Mouse (Mus musculus): ENCODE results near the gene Mpp3. TPM values are rescaled to one million over a fixed set of nuclear protein-coding genes. Genes with fewer than 3 reads are reported as not detected.

Mpp3 gene
- polyA plus RNA-seq, 1 experiment from 2014 or later: 0.24 TPM

- no peak overlapping the region for H3K27ac ChIP-seq (replicated peaks)
- H3K27me3 ChIP-seq: no peaks in the 10 kb centered on the region; the same call in 1 of the 2 replicates
- H3K36me3 ChIP-seq (replicated peaks): 0 out of 2 replicates have a peak, but pooled peaks cover 2% of the 10 kb centered on the region
- H3K4me1 ChIP-seq (replicated peaks): no peaks in the 10 kb centered on the region; the same call in 1 of the 2 replicates
- no peak overlapping the region for H3K4me2 ChIP-seq
- no peak overlapping the region for H3K9ac ChIP-seq
- whole genome bisulfite sequencing (ENCODE audit: insufficient replicate concordance): 51% methylated on average over 9 of the region's 9 CpGs
- H3K9me3 ChIP-seq (replicated peaks): no peaks in the 10 kb centered on the region
- H3K4me3 ChIP-seq (replicated peaks): no peak overlapping the region
- no peak for ATAC-seq (ENCODE audit: insufficient read depth)
Observed at GRCm38 (mm10) chr11:101974923-101975322, 53.3 kb downstream of the Mpp3 start.

GRCm38 (mm10) chr11:101974181-101974580 is 54.1 kb downstream of the Mpp3 start:
- Histone ChIP-seq H3K4me1 (replicated peaks) (no peaks in the 10 kb centered on the region; the same call in 1 of the 2 replicates), H3K9ac (no peak overlapping the region), H3K4me2 (no peak overlapping the region), H3K36me3 (replicated peaks) (0 out of 2 replicates have a peak, but pooled peaks cover 2% of the 10 kb centered on the region), H3K27me3 (no peaks in the 10 kb centered on the region), H3K27ac (replicated peaks) (no peak overlapping the region), H3K4me3 (replicated peaks) (no peak overlapping the region), H3K9me3 (replicated peaks) (no peaks in the 10 kb centered on the region)
- no peak for ATAC-seq (ENCODE audit: insufficient read depth)
- 51% methylated on average over 6 of the region's 6 CpGs for WGBS (ENCODE audit: insufficient replicate concordance)

- WGBS (ENCODE audit: insufficient replicate concordance): 70% methylated on average over 9 of the region's 9 CpGs
- H3K4me1 ChIP-seq (replicated peaks): no peaks in the 10 kb centered on the region; the same call in 1 of the 2 replicates
- H3K36me3 ChIP-seq (replicated peaks): 0 out of 2 replicates have a peak, but pooled peaks cover 2% of the 10 kb centered on the region
- H3K9me3 ChIP-seq (replicated peaks): no peaks in the 10 kb centered on the region
- H3K4me2 ChIP-seq: no peak overlapping the region
- peaks cover 3% of the 10 kb centered on the region; the same call in 1 of the 2 replicates for H3K27me3 ChIP-seq
- no peak overlapping the region for H3K4me3 ChIP-seq (replicated peaks)
- H3K9ac ChIP-seq: no peak overlapping the region
- no peak overlapping the region for H3K27ac ChIP-seq (replicated peaks)
- ATAC-seq (ENCODE audit: insufficient read depth): no peak
Observed at GRCm38 (mm10) chr11:101973496-101973895, 54.8 kb downstream of the Mpp3 start.

DNA sequence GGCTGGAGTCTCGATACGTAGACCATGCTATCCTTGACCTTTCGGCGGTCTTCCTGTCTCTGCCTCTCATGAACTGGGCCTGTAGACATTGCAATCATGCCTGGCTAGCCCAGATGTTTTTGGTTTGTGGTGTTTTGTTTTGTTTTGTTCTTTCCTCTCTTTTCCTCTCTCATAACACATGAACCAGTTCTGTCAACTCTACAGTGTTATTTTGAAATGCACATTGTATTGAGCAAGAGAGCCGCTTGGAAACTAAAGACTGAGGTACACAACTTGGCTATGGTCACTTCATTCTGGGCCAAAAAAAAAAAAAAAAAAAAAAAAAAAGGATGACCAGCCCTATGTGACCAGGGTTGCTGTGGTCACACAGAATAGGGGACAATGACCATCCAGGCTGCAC is 55.6 kb downstream of the Mpp3 start:
- H3K36me3 ChIP-seq (replicated peaks): 0 out of 2 replicates have a peak, but pooled peaks cover 2% of the 10 kb centered on the region
- no peaks in the 10 kb centered on the region for H3K9me3 ChIP-seq (replicated peaks)
- 72% methylated on average over 5 of the region's 5 CpGs for WGBS (ENCODE audit: insufficient replicate concordance)
- no peaks in the 10 kb centered on the region; the same call in 1 of the 2 replicates for H3K4me1 ChIP-seq (replicated peaks)
- 0 out of 2 replicates have a peak overlapping the region, but pooled peaks have one; percentile 19 for H3K27ac ChIP-seq (replicated peaks)
- peaks cover 12% of the 10 kb centered on the region for H3K27me3 ChIP-seq
- ATAC-seq (ENCODE audit: insufficient read depth): no peak
- no peak overlapping the region for H3K4me2 ChIP-seq
- H3K9ac ChIP-seq: no peak overlapping the region
- H3K4me3 ChIP-seq (replicated peaks): no peak overlapping the region

GRCm38 (mm10) chr11:101972097-101972496 is 56.2 kb downstream of the Mpp3 start:
- no peaks in the 10 kb centered on the region for H3K9me3 ChIP-seq (replicated peaks)
- H3K4me1 ChIP-seq (replicated peaks): no peaks in the 10 kb centered on the region; the same call in 1 of the 2 replicates
- ATAC-seq (ENCODE audit: insufficient read depth): no peak
- H3K27ac ChIP-seq (replicated peaks): 0 out of 2 replicates have a peak overlapping the region, but pooled peaks have one; percentile 19
- WGBS (ENCODE audit: insufficient replicate concordance): 47% methylated on average over 3 of the region's 3 CpGs
- 0 out of 2 replicates have a peak, but pooled peaks cover 2% of the 10 kb centered on the region for H3K36me3 ChIP-seq (replicated peaks)
- H3K4me3 ChIP-seq (replicated peaks): no peak overlapping the region
- H3K4me2 ChIP-seq: no peak overlapping the region
- peaks cover 17% of the 10 kb centered on the region for H3K27me3 ChIP-seq
- H3K9ac ChIP-seq: no peak overlapping the region

DNA sequence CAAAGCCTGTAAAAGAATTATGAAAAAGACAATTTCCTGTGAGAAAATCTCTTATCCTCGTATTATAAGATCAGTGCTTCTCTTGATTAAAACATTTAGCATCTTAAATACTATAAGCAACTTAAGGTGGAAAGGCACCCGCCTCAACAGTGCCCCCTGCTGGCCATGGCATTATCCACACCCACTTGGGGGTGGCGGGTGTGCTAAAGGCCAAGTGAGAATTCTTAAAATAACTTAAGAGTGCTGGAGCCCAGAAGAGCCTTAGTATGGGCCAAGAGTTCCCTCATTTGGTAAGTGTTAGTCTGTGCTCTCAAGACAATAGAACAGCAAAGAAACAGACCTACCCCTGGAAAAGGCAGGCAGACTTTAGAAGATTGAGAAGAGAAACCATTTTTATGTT is 56.9 kb downstream of the Mpp3 start:
- 33% methylated on average over 3 of the region's 3 CpGs for WGBS (ENCODE audit: insufficient replicate concordance)
- no peak for ATAC-seq (ENCODE audit: insufficient read depth)
- H3K9ac ChIP-seq: no peak overlapping the region

GRCm38 (mm10) chr11:101969835-101970234 is 58.4 kb downstream of the Mpp3 start:
- no peak overlapping the region for H3K4me3 ChIP-seq (replicated peaks)
- H3K27me3 ChIP-seq: peaks cover 40% of the 10 kb centered on the region
- H3K4me1 ChIP-seq (replicated peaks): no peaks in the 10 kb centered on the region; the same call in 1 of the 2 replicates
- 69% methylated on average over 13 of the region's 13 CpGs for WGBS (ENCODE audit: insufficient replicate concordance)
- H3K4me2 ChIP-seq: no peak overlapping the region
- no peak for ATAC-seq (ENCODE audit: insufficient read depth)
- no peak overlapping the region for H3K9ac ChIP-seq
- H3K36me3 ChIP-seq (replicated peaks): no peaks in the 10 kb centered on the region
- no peak overlapping the region for H3K27ac ChIP-seq (replicated peaks)
- H3K9me3 ChIP-seq (replicated peaks): no peaks in the 10 kb centered on the region

More for the DNA sequence above, 56.9 kb downstream of the Mpp3 start:
- Histone ChIP-seq H3K36me3 (replicated peaks) (no peaks in the 10 kb centered on the region), H3K4me3 (replicated peaks) (no peak overlapping the region), H3K4me2 (no peak overlapping the region), H3K4me1 (replicated peaks) (no peaks in the 10 kb centered on the region; the same call in 1 of the 2 replicates), H3K27ac (replicated peaks) (no peak overlapping the region), H3K9me3 (replicated peaks) (no peaks in the 10 kb centered on the region), H3K27me3 (peaks cover 24% of the 10 kb centered on the region)

- Histone ChIP-seq H3K36me3 (replicated peaks) (no peaks in the 10 kb centered on the region), H3K27me3 (peaks cover 50% of the 10 kb centered on the region), H3K4me1 (replicated peaks) (peaks cover 4% of the 10 kb centered on the region; the same call in 1 of the 2 replicates), H3K9ac (no peak overlapping the region), H3K27ac (replicated peaks) (no peak overlapping the region), H3K4me3 (replicated peaks) (no peak overlapping the region), H3K9me3 (replicated peaks) (no peaks in the 10 kb centered on the region), H3K4me2 (no peak overlapping the region)
- peak; percentile 40; the same call in 1 of the 2 replicates for ATAC-seq (ENCODE audit: insufficient read depth)
- 1% methylated on average over 5 of the region's 5 CpGs for WGBS (ENCODE audit: insufficient replicate concordance)
Observed at GRCm38 (mm10) chr11:101968791-101969190, 59.5 kb downstream of the Mpp3 start.

DNA sequence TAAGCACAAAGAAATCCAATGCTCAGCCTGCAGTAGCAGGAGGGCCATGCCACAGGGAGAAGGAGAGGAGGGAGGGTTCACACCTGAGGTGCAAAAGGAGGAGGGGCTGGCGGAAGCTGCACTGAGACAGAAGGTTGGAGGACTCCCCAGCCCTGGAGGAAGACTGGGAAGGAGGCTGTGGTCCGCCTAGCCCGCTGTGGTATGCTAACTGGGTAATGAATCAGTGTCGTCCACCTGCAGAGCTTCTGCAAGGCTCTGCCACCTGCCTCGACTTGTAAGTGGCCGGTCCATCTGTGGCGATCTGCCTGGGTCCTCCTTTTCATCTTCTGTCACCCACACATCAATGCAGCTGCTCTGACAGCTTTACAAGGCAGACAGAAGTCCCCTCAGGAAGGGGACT is 60.0 kb downstream of the Mpp3 start:
- ATAC-seq (ENCODE audit: insufficient read depth): no peak
- 12% methylated on average over 7 of the region's 7 CpGs for WGBS (ENCODE audit: insufficient replicate concordance)
- no peaks in the 10 kb centered on the region for H3K9me3 ChIP-seq (replicated peaks)
- H3K4me1 ChIP-seq (replicated peaks): peaks cover 7% of the 10 kb centered on the region; the same call in 1 of the 2 replicates
- no peak overlapping the region for H3K4me2 ChIP-seq
- H3K27me3 ChIP-seq: peaks cover 55% of the 10 kb centered on the region
- H3K36me3 ChIP-seq (replicated peaks): no peaks in the 10 kb centered on the region
- H3K27ac ChIP-seq (replicated peaks): no peak overlapping the region
- H3K4me3 ChIP-seq (replicated peaks): no peak overlapping the region
- H3K9ac ChIP-seq: no peak overlapping the region

DNA sequence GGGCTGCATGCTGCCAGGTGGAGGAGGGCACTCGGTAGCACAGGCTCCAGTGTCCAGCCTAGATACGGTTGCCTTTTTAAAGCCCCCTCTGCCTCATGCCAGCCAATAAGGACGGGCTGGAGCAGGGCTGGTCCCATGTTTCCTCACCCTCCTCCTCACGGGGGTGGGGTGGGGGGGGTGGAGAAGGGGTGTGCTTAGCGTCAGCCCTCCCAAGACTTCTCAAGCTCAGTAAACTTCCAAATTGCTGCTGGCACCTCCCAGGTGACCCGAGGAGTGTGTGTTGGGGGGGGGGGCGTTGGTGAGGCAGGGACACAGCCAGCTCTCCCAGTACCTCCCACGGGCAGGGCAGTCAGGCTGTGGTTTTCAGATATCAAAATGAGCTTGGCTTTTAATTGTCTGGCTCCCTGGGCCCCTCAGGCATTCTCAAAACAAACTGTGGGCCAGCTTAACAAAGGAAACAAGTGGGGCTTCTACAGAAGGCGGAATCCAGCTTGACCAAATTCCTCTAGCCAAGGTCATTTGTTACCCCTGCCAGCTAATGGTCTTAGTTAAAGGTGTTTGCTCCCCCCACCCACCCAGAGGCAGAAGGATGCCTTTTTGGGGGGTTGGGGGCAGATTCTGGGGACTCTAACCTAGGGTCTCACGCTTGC is 61.2 kb downstream of the Mpp3 start, which contains the start of gene Sost:
TSS of gene Sost (minus strand) at position 51 of the 650 bp plus-strand sequence.
- H3K9ac ChIP-seq: no peak within 1 kb of the TSS
- no peaks in the 10 kb centered on the region for H3K9me3 ChIP-seq (replicated peaks)
- no peaks in the 10 kb centered on the region for H3K36me3 ChIP-seq (replicated peaks)
- WGBS (ENCODE audit: insufficient replicate concordance): 16% methylated on average over 10 of the region's 10 CpGs
- H3K27ac ChIP-seq (replicated peaks): no peak within 1 kb of the TSS
- peaks cover 7% of the 10 kb centered on the region; the same call in 1 of the 2 replicates for H3K4me1 ChIP-seq (replicated peaks)
- H3K4me2 ChIP-seq: no peak within 1 kb of the TSS
- no peak for ATAC-seq (ENCODE audit: insufficient read depth)
- peaks cover 67% of the 10 kb centered on the region for H3K27me3 ChIP-seq
- H3K4me3 ChIP-seq (replicated peaks): no peak within 1 kb of the TSS

GRCm38 (mm10) chr11:101965553-101965952 is 62.7 kb downstream of the Mpp3 start:
- 3% methylated on average over 2 of the region's 2 CpGs for WGBS (ENCODE audit: insufficient replicate concordance)
- Histone ChIP-seq H3K4me1 (replicated peaks) (peaks cover 7% of the 10 kb centered on the region; the same call in 1 of the 2 replicates), H3K4me2 (no peak overlapping the region), H3K4me3 (replicated peaks) (no peak overlapping the region), H3K9ac (no peak overlapping the region), H3K36me3 (replicated peaks) (no peaks in the 10 kb centered on the region), H3K27ac (replicated peaks) (no peak overlapping the region), H3K27me3 (peaks cover 82% of the 10 kb centered on the region), H3K9me3 (replicated peaks) (no peaks in the 10 kb centered on the region)
- ATAC-seq (ENCODE audit: insufficient read depth): no peak

Data from liver, embryonic 15.5 days (tissue).